Mouse (Mus musculus) brain, embryonic 14.5 days (tissue): ENCODE measurements around the gene Ccni. TPM values are rescaled to one million over a fixed set of nuclear protein-coding genes. Genes with fewer than 3 reads are reported as not detected.
A peak's percentile ranks its signal among the peaks of the same experiment; 100 is the strongest.

Experiments used
- DNase-seq: peaks from one replicate; pipeline ENCODE4 v3.0.0-alpha.2; 2011; ENCODE audit warnings: low read depth
- CTCF ChIP-seq: fragments of 200-500 bp; IDR thresholded peaks from 2 replicates; pipeline ENCODE4 v1.5.1; 2012; ENCODE audit warnings: inconsistent platforms, mild to moderate bottlenecking, moderate library complexity, borderline replicate concordance; ENCODE audit not compliant: insufficient read depth, insufficient read length; ENCODE audit errors: extremely low read depth
- POLR2A ChIP-seq: fragments of 200-500 bp; IDR thresholded peaks from 2 replicates; pipeline ENCODE4 v1.6.1; 2012; ENCODE audit warnings: mild to moderate bottlenecking, inconsistent platforms, borderline replicate concordance; ENCODE audit not compliant: poor library complexity, insufficient read depth, insufficient read length, severe bottlenecking; ENCODE audit errors: extremely low read depth
- polyA plus RNA-seq: library from polyadenylated mRNA; depleted of rRNA; stranded (reverse); fragments of >200 nt; gene quantifications from 2 replicates; pipeline ENCODE4 v1.2.3, GENCODE M21; 2012

Gene Ccni
- polyA plus RNA-seq, 1 experiment = 187 TPM

DNA sequence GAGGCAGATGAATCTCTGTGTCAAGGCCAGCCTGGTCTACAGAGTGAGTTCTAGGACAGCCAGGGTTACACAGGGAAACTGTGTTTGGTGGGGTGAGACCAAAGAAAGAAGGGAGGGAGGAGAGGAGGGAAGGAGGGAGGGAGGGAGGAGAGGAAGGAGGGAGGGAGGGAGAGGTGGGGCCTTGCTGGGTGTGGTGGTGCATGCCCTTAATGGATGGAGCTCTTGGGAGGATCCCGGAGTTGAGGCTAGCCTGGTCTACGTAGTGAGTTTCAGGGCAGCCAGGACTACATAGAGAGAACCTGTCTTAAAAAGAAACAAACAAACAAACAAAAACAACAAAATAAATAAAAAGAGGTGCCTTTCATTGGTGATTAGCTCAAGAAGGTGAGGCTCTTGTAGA, 26.5 kb upstream of the Ccni start:
- no peak for DNase-seq
- no peak for TF ChIP-seq POLR2A
- no peak for TF ChIP-seq CTCF

DNA sequence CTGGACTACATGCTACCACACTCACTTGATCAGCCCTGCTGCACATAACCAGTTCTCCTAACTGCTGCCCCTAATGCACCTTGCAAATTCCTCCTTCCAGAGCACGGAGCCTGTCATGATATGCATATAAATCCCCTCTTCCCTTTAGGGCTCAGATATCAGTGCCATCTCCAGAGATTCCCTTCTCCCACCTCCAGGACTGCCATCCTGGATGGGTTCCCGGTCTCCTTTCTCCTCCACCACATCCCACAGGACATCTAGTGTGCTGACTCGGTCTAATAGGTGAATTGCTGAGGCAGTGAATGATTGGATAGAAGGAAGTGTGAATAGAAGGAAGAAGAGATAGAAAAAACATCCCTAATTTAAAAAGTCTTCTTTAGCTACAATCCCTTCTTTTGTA, 25.4 kb upstream of the Ccni start:
- no peak for DNase-seq
- TF ChIP-seq CTCF (no peak), POLR2A (no peak)

DNA sequence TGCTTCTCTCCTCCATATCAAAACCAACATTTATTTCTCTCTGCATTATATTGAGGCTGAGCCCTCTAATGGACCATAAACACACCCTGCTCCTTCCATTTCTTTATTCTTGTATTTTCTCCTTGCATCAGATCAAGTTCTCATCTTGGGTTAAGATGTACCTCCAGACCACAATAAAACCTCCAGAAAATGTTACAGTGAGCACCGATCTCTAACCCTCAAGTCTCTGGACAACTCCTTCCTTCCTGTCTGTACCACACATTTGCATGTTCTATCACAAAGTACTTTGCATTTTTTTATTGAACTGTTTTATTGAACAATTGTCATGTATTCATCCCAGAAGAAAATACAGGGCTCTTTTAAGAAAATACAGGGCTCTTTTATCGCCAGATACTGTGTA, 23.2 kb upstream of the Ccni start:
- no peak for DNase-seq
- TF ChIP-seq POLR2A (no peak), CTCF (no peak)

DNA sequence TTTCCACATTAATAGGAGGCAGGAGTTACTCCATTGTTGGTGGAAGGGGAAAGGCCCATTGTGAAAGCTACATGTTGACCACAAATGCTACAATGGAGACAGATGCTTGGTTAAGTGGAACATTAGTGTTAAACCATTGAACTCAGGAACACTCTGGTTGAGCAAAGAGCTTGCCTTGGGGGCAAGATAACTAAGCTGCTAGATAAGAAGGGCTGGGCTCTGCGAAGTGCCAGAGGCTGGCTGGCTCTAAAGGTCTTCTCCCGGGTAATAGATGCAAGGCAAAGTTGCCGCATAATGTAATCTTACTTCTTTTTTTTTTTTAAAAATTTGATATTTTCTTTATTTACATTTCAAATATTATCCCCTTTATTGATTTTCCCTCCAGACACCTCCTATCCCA, 20.9 kb upstream of the Ccni start:
- DNase-seq = no peak
- TF ChIP-seq CTCF (no peak), POLR2A (no peak)

DNA sequence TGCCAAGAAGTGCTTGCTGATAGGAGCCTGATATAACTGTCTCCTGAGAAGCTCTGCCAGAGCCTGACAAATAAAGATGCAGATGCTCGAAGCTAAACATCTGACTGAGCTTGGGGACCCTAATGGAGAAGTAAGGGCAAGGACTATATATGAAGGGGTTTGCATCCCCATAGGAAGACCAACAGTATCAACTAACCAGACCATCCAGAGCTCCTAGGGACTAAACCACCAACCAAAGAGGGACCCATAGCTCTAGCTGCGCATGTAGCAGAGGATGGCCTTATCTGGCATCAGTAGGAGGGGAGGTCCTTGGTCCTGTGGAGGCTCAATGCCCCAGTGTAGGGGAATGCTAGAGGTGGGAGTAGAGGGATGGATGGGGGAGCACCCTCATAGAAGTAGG, 18.3 kb upstream of the Ccni start:
- DNase-seq = no peak
- TF ChIP-seq POLR2A (no peak), CTCF (no peak)

DNA sequence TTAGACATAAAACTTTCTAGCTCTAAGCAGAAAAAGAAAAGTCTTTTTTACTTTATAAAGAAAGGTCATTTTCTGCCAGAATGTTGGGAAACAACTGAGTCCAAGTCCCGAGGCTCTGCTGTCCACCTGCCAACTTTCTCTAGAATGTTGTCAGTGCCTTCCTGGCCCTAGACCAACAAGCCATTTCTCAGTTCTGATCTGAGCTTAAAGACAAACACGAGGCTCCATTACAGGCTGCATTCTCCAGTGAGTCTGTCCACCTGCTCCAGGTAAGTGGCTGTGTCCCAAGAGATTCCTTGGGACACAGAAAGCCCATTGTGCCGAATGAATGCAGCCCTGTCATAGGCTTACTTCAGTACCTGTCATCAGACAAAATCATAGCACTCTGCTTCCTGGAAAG, 15.4 kb upstream of the Ccni start:
- DNase-seq = peak; percentile 11
- no peak for TF ChIP-seq CTCF
- TF ChIP-seq POLR2A = no peak

DNA sequence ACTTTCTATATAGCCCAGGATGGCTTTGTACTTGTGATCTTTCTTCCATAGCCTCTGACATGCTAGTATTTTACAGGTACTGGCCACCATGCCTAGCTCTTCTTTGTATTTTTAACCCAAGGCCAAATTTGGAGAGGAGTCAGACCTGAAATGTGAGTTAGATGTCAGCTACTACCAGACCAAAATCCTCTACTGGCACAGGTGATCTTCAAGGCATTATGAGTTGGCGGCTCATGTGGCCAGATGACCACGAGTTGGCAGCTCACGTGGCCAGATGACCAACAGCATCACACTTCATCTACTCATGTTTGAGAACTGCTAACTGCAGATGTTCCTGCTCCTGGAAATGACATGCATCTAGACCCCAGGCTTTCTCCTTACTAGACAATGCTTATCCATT, 12.1 kb upstream of the Ccni start:
- TF ChIP-seq CTCF (no peak), POLR2A (no peak)
- DNase-seq = no peak

DNA sequence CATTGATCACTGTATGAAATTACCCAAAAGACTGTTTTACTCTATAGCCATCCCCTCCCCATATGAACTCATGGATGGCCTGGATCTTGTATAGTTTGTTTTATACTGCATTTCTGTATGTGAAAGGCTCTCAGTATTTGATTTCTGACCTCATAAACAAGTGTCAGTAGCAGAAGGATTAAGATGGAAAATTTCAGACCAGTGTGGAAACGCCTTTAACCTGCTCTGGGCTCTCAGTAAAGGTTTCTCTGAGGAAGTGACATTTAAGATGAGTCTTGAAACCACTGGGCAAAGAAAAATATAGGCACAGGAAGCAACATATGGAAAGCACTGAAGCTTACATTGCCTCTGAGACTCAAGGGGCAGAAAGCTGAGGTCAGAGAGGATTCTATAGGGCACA, 1.3 kb upstream of the Ccni start:
- peak; percentile 4 for DNase-seq
- no peak for TF ChIP-seq CTCF
- TF ChIP-seq POLR2A = no peak

DNA sequence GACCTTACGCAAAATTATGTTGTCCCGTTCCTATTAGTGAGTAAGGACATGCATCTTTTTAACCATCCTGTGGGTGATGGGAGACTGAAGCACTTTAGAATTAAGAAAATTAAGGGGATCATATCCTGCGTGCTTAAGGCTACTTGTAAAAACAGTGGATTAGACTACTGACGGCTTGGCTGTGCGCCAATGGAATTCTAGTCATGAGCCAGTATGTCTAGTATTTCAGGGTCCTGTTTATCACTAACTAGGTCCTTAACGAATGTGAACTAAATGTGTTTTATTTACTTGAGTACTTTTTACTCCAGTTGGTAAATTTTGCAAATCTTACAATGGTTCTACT, 682 bp upstream of the Ccni start:
- DNase-seq = no peak
- TF ChIP-seq CTCF (no peak), POLR2A (no peak)

DNA sequence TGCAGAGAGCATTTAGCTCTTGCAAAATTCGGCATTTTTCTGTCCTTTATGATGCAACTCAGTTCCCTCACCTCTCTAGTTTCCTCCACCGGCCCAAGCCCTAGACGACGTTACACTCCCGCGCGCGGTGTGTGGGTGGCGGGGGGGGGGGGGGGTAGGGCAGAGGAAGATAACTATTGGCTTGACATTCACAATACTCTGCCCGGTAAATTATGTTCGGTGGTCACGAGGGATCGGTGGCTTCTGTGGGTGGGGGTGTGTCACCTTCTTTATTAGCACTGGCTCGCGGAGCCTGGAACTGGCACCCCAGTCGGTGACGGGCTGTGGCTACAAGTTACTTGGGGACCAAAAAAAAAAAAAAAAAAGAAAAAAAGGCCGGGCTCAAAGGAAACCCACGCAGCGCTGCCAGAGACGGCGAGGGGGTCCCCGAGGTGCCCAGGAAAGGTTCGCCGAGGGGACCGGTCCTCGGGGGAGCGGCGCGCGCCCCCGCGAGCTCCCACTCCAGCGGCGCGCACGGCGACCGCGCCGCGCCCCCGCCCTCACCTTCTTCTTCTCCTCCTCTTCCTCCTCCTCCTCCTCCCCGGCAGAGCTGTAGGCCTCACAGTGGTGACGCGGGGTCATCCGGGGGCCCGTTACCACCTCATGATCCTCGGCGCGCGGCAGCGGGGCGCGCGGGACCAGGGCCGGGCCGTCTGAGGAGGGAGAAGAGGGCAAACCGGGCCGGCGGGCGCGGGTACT, 755 bp downstream of the Ccni start:
- peak; percentile 62 for DNase-seq
- TF ChIP-seq POLR2A = no peak; the same call in 1 of the 2 replicates
- TF ChIP-seq CTCF = no peak

DNA sequence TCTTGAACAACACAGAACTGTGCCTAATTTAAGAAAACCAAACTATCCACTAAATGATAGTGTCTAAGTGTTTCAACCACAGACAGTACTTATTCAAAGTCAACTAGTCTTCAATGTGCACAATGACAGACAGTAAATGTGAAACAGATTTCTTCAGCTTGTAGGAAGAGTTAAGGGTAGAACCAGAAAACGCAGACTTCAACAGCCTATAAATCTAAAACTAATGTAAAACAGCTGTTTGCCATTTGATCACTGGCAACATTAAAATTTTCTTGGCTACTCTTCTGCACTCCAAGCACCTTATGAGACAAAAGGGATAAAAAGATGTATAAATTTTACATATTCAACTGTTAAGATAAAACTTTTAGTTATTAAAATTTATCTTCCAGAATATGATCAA, 5.1 kb downstream of the Ccni start:
- DNase-seq = no peak
- TF ChIP-seq CTCF (no peak), POLR2A (no peak)

DNA sequence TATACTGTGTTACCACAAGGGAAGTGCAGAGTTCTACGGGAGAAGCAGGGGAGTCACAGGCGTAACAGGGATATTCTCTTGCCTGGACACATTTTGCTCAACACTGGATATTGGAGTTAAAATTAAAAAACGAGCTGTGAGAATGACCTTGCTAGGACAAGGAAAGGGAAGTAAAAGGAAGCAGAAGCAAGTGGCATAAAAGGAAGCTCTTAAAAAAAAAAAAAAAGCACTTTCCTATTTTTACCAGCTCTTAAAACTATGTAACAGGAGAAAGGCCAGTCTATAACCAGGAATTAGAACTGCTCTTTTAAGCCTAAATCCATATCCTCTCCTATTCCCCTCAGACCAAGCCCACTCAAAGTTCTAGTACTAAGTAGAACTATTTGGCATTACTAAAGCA, 8.1 kb downstream of the Ccni start:
- no peak for DNase-seq
- TF ChIP-seq CTCF (no peak), POLR2A (no peak)
